Mouse (Mus musculus) liver, adult (tissue): Measurements from ENCODE around the gene Grin2a.

Source experiments
- GATA4 ChIP-seq: IDR thresholded peaks from 2 replicates; pipeline ENCODE4 v1.6.1; 2014; ENCODE audit warnings: mild to moderate bottlenecking, low read length; ENCODE audit not compliant: insufficient replicate concordance

Gene Grin2a

GRCm38 (mm10) chr16:9836542-9836941, 158.8 kb downstream of the Grin2a start:
- TF ChIP-seq GATA4: no peak

- no peak for TF ChIP-seq GATA4
Measured at GRCm38 (mm10) chr16:9834236-9834635, 161.1 kb downstream of the Grin2a start.

GRCm38 (mm10) chr16:9825110-9825483, 170.3 kb downstream of the Grin2a start:
- no peak for TF ChIP-seq GATA4

GRCm38 (mm10) chr16:9824436-9825109, 170.8 kb downstream of the Grin2a start:
- TF ChIP-seq GATA4: no peak

GRCm38 (mm10) chr16:9823686-9824085, 171.7 kb downstream of the Grin2a start:
- no peak for TF ChIP-seq GATA4

- no peak for TF ChIP-seq GATA4
Measured at GRCm38 (mm10) chr16:9819508-9819907, 175.9 kb downstream of the Grin2a start.

- TF ChIP-seq GATA4: no peak
Measured at GRCm38 (mm10) chr16:9801338-9801737, 194.0 kb downstream of the Grin2a start.

- TF ChIP-seq GATA4: no peak
Measured at GRCm38 (mm10) chr16:9800221-9800620, 195.1 kb downstream of the Grin2a start.

GRCm38 (mm10) chr16:9792976-9793375, 202.4 kb downstream of the Grin2a start:
- TF ChIP-seq GATA4: no peak

- no peak for TF ChIP-seq GATA4
Measured at GRCm38 (mm10) chr16:9786261-9786660, 209.1 kb downstream of the Grin2a start.

GRCm38 (mm10) chr16:9785821-9786220, 209.5 kb downstream of the Grin2a start:
- TF ChIP-seq GATA4: no peak

- TF ChIP-seq GATA4: no peak
Measured at GRCm38 (mm10) chr16:9768981-9769380, 226.4 kb downstream of the Grin2a start.

- no peak for TF ChIP-seq GATA4
Measured at GRCm38 (mm10) chr16:9768356-9768755, 227.0 kb downstream of the Grin2a start.

GRCm38 (mm10) chr16:9767946-9768345, 227.4 kb downstream of the Grin2a start:
- no peak for TF ChIP-seq GATA4

GRCm38 (mm10) chr16:9764086-9764485, 231.3 kb downstream of the Grin2a start:
- TF ChIP-seq GATA4: no peak

- no peak for TF ChIP-seq GATA4
Measured at GRCm38 (mm10) chr16:9760347-9760746, 235.0 kb downstream of the Grin2a start.

GRCm38 (mm10) chr16:9756849-9757248, 238.5 kb downstream of the Grin2a start:
- no peak for TF ChIP-seq GATA4
